Mouse (Mus musculus): ENCODE data around the gene Dll4. TPM values are rescaled to one million over a fixed set of nuclear protein-coding genes. Genes with fewer than 3 reads are reported as not detected.

Dll4 gene
- polyA plus RNA-seq, 1 experiment from 2014 or later: 1.9 TPM

DNA sequence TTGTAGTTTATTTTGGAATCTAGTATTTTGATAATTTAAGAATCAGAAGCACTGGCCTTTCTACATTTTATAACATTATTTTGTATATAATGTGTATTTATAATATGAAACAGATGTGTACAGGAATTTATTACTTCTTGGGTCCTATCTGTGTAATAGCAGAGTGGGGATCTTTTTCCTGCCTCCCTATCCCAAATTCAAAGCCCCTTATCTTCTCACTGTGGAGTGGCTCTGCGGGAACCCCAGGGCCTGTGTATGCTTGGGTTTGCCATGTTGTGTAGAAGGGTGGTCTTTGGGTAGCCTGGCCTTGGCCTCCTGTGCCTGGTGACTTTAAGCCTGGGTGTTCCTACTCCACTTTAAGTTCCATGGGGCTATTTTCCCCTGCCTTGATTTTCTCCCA, 10.0 kb downstream of the Dll4 start:
- no peak overlapping the region for H3K27ac ChIP-seq (ENCODE audit: low read depth)
- TF ChIP-seq EP300 (IDR thresholded peaks at IDR 0.05; ENCODE audit: low read depth): no peak
- no peak for TF ChIP-seq CTCF (IDR thresholded peaks at IDR 0.05; ENCODE audit: low read depth)
- ATAC-seq (no peak), DNase-seq (no peak)
- no peaks in the 10 kb centered on the region for H3K9me3 ChIP-seq (ENCODE audit: low read length)
- peaks cover 16% of the 10 kb centered on the region for H3K4me1 ChIP-seq (ENCODE audit: insufficient read depth)
- WGBS (ENCODE audit: insufficient replicate concordance): 77% methylated on average over 1 of the region's 1 CpGs
- H3K36me3 ChIP-seq (replicated peaks; ENCODE audit: insufficient read depth, low read length): no peaks in the 10 kb centered on the region
- H3K4me3 ChIP-seq (ENCODE audit: low read depth, low read length): no peak overlapping the region
- no peak overlapping the region for H3K4me2 ChIP-seq (ENCODE audit: low read depth, low read length)
- H3K27me3 ChIP-seq (ENCODE audit: insufficient read depth, low read length): peaks cover 9% of the 10 kb centered on the region; the same call in 1 of the 2 replicates
- no peak overlapping the region for H3K9ac ChIP-seq (replicated peaks)

DNA sequence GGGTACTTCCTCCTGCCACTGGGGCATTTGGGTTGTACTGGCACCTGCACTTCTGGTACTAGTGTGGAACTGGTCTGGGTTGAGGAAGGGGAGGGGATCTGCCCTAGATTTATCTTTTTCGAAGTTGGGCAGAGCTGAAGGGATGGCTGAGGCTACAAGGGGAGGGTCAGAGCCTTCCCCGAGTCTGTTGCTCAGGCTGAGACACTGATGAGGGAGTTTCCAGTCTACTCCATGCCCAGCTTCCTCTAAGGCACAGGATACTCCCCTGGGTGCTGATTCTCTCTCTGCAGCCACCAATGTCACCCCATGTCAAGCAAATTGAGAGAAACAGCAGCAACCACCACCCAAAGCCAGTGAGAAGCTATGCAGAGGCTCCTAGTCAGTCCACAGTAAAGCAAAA, 10.4 kb downstream of the Dll4 start:
- no peaks in the 10 kb centered on the region for H3K9me3 ChIP-seq (ENCODE audit: low read length)
- H3K4me1 ChIP-seq (ENCODE audit: insufficient read depth): peaks cover 16% of the 10 kb centered on the region
- ATAC-seq (no peak), DNase-seq (no peak)
- no peak overlapping the region for H3K4me2 ChIP-seq (ENCODE audit: low read depth, low read length)
- H3K9ac ChIP-seq (replicated peaks): no peak overlapping the region
- H3K36me3 ChIP-seq (replicated peaks; ENCODE audit: insufficient read depth, low read length): no peaks in the 10 kb centered on the region
- no peak overlapping the region for H3K4me3 ChIP-seq (ENCODE audit: low read depth, low read length)
- peak overlapping the region; percentile 57; the same call in 1 of the 2 replicates for H3K27ac ChIP-seq (ENCODE audit: low read depth)
- peaks cover 9% of the 10 kb centered on the region; the same call in 1 of the 2 replicates for H3K27me3 ChIP-seq (ENCODE audit: insufficient read depth, low read length)
- TF ChIP-seq EP300 (IDR thresholded peaks at IDR 0.05; ENCODE audit: low read depth) (no peak), CTCF (IDR thresholded peaks at IDR 0.05; ENCODE audit: low read depth) (no peak)
- 30% methylated on average over 2 of the region's 2 CpGs for WGBS (ENCODE audit: insufficient replicate concordance)

DNA sequence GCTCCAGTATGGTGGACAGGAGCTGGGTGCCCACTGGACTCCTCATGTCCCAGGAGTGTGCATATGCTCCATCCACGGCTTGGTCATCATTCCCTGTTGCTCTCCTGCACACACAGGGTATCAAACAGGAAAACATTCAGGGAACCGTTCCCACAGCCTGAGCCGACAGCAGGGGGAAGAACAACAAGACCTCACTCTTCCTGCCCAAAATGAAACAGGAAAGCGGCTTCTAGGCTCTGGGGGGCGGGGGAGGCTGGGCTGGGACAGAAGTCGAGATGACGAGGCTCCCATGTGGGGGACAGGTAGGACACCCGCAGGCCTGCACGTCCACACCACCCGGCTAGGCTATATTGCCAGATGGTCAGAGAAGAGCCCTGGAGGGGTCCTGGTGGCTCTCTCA, 10.9 kb downstream of the Dll4 start:
- no peak for TF ChIP-seq EP300 (IDR thresholded peaks at IDR 0.05; ENCODE audit: low read depth)
- TF ChIP-seq CTCF (IDR thresholded peaks at IDR 0.05; ENCODE audit: low read depth): no peak
- no peak for DNase-seq
- Histone ChIP-seq H3K9ac (replicated peaks) (no peak overlapping the region), H3K36me3 (replicated peaks; ENCODE audit: insufficient read depth, low read length) (no peaks in the 10 kb centered on the region), H3K4me1 (ENCODE audit: insufficient read depth) (peaks cover 16% of the 10 kb centered on the region), H3K27ac (ENCODE audit: low read depth) (peak overlapping the region; percentile 62; the same call in 1 of the 2 replicates), H3K4me2 (ENCODE audit: low read depth, low read length) (0 out of 2 replicates have a peak overlapping the region, but pooled peaks have one; percentile 7), H3K4me3 (ENCODE audit: low read depth, low read length) (no peak overlapping the region), H3K27me3 (ENCODE audit: insufficient read depth, low read length) (peaks cover 8% of the 10 kb centered on the region; the same call in 1 of the 2 replicates), H3K9me3 (ENCODE audit: low read length) (no peaks in the 10 kb centered on the region)
- ATAC-seq: no peak
- 39% methylated on average over 10 of the region's 10 CpGs for WGBS (ENCODE audit: insufficient replicate concordance)

DNA sequence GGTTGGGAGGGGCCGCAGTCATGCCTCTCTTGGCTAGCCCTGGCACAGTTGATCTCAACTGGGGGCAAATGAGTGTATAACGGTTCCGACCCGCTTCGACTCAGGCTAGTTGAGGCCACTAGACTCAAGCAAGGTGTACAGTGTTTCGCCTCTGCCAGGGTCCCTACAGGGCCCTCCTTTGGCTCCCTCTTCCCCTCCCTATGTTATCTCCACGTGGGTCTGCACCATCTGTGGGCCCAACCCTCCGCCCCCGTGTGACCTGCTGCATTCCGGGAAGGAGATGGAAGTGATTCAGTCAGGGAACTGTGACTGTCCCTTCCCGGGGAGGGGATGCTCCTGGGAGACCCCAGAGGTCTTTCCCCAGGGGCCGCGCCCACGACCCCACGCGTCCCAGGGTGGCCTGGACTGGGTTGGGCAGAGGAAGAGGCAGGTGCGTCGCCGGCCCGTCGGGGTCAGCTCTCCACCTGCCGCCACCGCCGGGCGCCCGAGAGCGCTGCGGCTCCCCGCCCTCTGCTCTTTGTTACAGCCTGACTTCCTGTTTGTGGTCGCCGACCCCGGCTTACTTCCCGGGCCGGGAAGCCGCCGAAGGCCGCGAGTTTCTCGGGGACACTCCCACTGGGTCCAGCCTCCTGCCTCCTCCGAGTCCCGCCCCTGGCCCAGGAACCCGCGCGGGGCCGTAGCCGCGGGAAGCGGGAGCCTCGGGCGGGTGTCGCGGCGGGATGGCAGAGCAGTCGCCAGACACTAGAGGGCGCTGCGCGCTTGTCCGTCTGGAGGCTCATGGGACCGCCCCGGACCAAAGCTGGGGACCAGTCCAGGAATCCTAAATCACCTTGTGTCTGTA, 12.1 kb downstream of the Dll4 start:
- Histone ChIP-seq H3K36me3 (replicated peaks; ENCODE audit: insufficient read depth, low read length) (no peaks in the 10 kb centered on the region), H3K4me2 (ENCODE audit: low read depth, low read length) (peak overlapping the region; percentile 84), H3K27ac (ENCODE audit: low read depth) (peak overlapping the region; percentile 62), H3K9ac (replicated peaks) (peak overlapping the region; percentile 62), H3K4me3 (ENCODE audit: low read depth, low read length) (peak overlapping the region; percentile 56), H3K4me1 (ENCODE audit: insufficient read depth) (peaks cover 16% of the 10 kb centered on the region), H3K27me3 (ENCODE audit: insufficient read depth, low read length) (no peaks in the 10 kb centered on the region; the same call in 1 of the 2 replicates), H3K9me3 (ENCODE audit: low read length) (no peaks in the 10 kb centered on the region)
- WGBS (ENCODE audit: insufficient replicate concordance): 9% methylated on average over 50 of the region's 60 CpGs
- ATAC-seq (peak; percentile 91), DNase-seq (peak; percentile 92)
- TF ChIP-seq EP300 (IDR thresholded peaks at IDR 0.05; ENCODE audit: low read depth): no peak
- peak; percentile 92 for TF ChIP-seq CTCF (IDR thresholded peaks at IDR 0.05; ENCODE audit: low read depth)

DNA sequence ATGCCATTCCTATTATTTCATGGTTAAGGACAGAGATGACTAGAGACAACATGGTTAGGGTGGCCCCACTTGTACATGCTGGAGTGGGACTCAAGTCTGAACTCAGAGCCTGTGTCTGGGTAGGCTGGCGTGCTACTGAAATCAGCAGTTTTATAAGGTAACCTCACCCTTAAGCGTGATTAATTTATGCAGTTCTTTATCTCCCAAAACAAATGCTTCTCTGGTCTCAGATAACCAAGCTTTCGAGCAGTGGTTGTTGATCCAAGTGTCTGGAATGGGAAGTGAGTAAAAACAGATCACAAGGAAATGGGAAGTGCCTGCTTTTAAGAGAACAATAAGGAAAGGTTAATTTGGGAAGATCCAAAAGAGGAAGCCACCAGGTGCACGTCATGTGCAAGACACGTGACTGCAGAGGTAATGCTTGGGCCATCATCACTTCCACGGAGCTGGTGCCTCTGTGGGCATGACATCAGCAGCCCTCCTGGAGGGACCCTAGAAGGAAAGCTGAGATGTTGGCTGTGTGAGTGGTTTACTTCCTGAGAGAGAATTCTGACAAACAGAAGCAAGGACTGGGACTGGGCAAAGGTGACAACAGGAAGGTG, 19.1 kb downstream of the Dll4 start:
- ATAC-seq (no peak), DNase-seq (no peak)
- 23% methylated on average over 6 of the region's 6 CpGs for WGBS (ENCODE audit: insufficient replicate concordance)
- Histone ChIP-seq H3K4me3 (ENCODE audit: low read depth, low read length) (no peak overlapping the region), H3K27me3 (ENCODE audit: insufficient read depth, low read length) (peaks cover 1% of the 10 kb centered on the region; the same call in 1 of the 2 replicates), H3K9ac (replicated peaks) (no peak overlapping the region), H3K27ac (ENCODE audit: low read depth) (no peak overlapping the region), H3K9me3 (ENCODE audit: low read length) (no peaks in the 10 kb centered on the region), H3K4me2 (ENCODE audit: low read depth, low read length) (no peak overlapping the region), H3K4me1 (ENCODE audit: insufficient read depth) (no peaks in the 10 kb centered on the region), H3K36me3 (replicated peaks; ENCODE audit: insufficient read depth, low read length) (no peaks in the 10 kb centered on the region)
- TF ChIP-seq CTCF (IDR thresholded peaks at IDR 0.05; ENCODE audit: low read depth): no peak
- no peak for TF ChIP-seq EP300 (IDR thresholded peaks at IDR 0.05; ENCODE audit: low read depth)
